Mouse (Mus musculus) midbrain, embryonic 11.5 days (tissue): ENCODE data around the gene Vwa7. TPM values are rescaled to one million over a fixed set of nuclear protein-coding genes. Genes with fewer than 3 reads are reported as not detected.
"Not testable (repeated sequence)": the region's sequence is repeated elsewhere in the genome, so short reads cannot be mapped to it uniquely, and the experiment has no call there.

Experiments
- ATAC-seq: fragments of 200-750 bp; cut with Nextera tagmentation; 2 replicates; pipeline ENCODE4 v1.8.0; 2017; ENCODE audit warnings: moderate TSS enrichment, moderate library complexity; ENCODE audit not compliant: low FRiP score
- DNase-seq: peaks from one replicate; pipeline ENCODE4 v3.0.0; 2015; ENCODE audit warnings: low spot score; ENCODE audit errors: missing footprints
- H3K27ac ChIP-seq: fragments of 300-500 bp; sonication (generic); 2 replicates; pipeline ENCODE4 v1.5.1; 2014; ENCODE audit warnings: low read depth, low read length
- H3K27me3 ChIP-seq: fragments of 300-500 bp; sonication (generic); 2 replicates; pipeline ENCODE4 v1.6.1; 2014; ENCODE audit warnings: mild to moderate bottlenecking, low read length, moderate library complexity, mixed read lengths; ENCODE audit not compliant: control insufficient read depth, insufficient read depth
- H3K36me3 ChIP-seq: fragments of 300-500 bp; sonication (generic); 2 replicates; pipeline ENCODE4 v1.6.1; 2014; ENCODE audit warnings: mild to moderate bottlenecking, low read length, moderate library complexity, mixed read lengths; ENCODE audit not compliant: control insufficient read depth, insufficient read depth
- H3K4me1 ChIP-seq: fragments of 300-500 bp; sonication (generic); 2 replicates; pipeline ENCODE4 v1.6.1; 2014; ENCODE audit warnings: low read length; ENCODE audit not compliant: control insufficient read depth, insufficient read depth
- H3K4me2 ChIP-seq: fragments of 300-500 bp; sonication (generic); 2 replicates; pipeline ENCODE4 v1.6.1; 2014; ENCODE audit warnings: mild to moderate bottlenecking, moderate library complexity
- H3K4me3 ChIP-seq: fragments of 300-500 bp; sonication (generic); 2 replicates; pipeline ENCODE4 v1.5.1; 2014; ENCODE audit warnings: low read depth, low read length
- H3K9ac ChIP-seq: fragments of 300-500 bp; sonication (generic); 2 replicates; pipeline ENCODE4 v1.6.1; 2014; ENCODE audit warnings: low read length
- H3K9me3 ChIP-seq: fragments of 300-500 bp; sonication (generic); 2 replicates; pipeline ENCODE4 v1.6.1; 2016; ENCODE audit warnings: low read length; ENCODE audit not compliant: control insufficient read depth
- WGBS: fragments of 180-500 bp; shearing (Covaris S2); extraction: QIAGEN DNeasy Blood & Tissue Kit; methylation state at CpG from one replicate; pipeline ENCODE4 v1.1.7; 2014; 5-methylcytosine and 5-hydroxymethylcytosine counted together
- polyA plus RNA-seq: library from polyadenylated mRNA; unstranded; fragments of >200 nt; fragmentation: Nextera tagmentation; extraction: Ambion mirVana; gene quantifications from 2 replicates; pipeline ENCODE4 v1.2.1, GENCODE M21; 2014

Vwa7 gene
- 0.07 TPM in 1 of 2 replicates, not detected in the other for polyA plus RNA-seq

GRCm38 (mm10) chr17:35016376-35016775 is at the start of gene Vwa7:
Gene Vwa7, plus strand, starts transcription at chr17:35016579.
- H3K4me3 ChIP-seq, result no peak within 1 kb of the TSS
- no peaks in the 10 kb centered on the region for H3K27me3 ChIP-seq
- DNase-seq (no peak), ATAC-seq (no peak; the same call in 1 of the 2 replicates)
- H3K9ac ChIP-seq, result no peak within 1 kb of the TSS
- H3K9me3 ChIP-seq, result no peaks in the 10 kb centered on the region
- no peak within 1 kb of the TSS for H3K4me2 ChIP-seq
- H3K27ac ChIP-seq, result no peak within 1 kb of the TSS
- H3K4me1 ChIP-seq, result peaks cover 1% of the 10 kb centered on the region
- WGBS, result 85% methylated on average over 12 of the region's 12 CpGs
- H3K36me3 ChIP-seq, result peaks cover 36% of the 10 kb centered on the region

GRCm38 (mm10) chr17:34969822-34970221 is 46.6 kb upstream of the Vwa7 start, which contains the start of gene Gm20481:
Gene Gm20481, plus strand, starts transcription at chr17:34969912.
- not testable (repeated sequence) for H3K4me1 ChIP-seq, H3K9ac ChIP-seq, H3K9me3 ChIP-seq, H3K4me2 ChIP-seq, H3K4me3 ChIP-seq, DNase-seq, H3K36me3 ChIP-seq, ATAC-seq, H3K27ac ChIP-seq
- peaks cover 20% of the 10 kb centered on the region for H3K27me3 ChIP-seq
- 70% methylated on average over 6 of the region's 11 CpGs for WGBS

GRCm38 (mm10) chr17:34970850-34971249 is 45.5 kb upstream of the Vwa7 start:
- H3K27me3 ChIP-seq, result peaks cover 20% of the 10 kb centered on the region
- not testable (repeated sequence) for H3K9me3 ChIP-seq, ATAC-seq, H3K4me1 ChIP-seq, DNase-seq, H3K4me2 ChIP-seq, H3K4me3 ChIP-seq, H3K9ac ChIP-seq, H3K27ac ChIP-seq, H3K36me3 ChIP-seq
- WGBS, result 26% methylated on average over 24 of the region's 37 CpGs

GRCm38 (mm10) chr17:34971694-34972068 is 44.7 kb upstream of the Vwa7 start:
- H3K4me1 ChIP-seq, H3K9ac ChIP-seq: not testable (repeated sequence)
- peak overlapping the region; percentile 18; the same call in 1 of the 2 replicates for H3K4me3 ChIP-seq

GRCm38 (mm10) chr17:34972069-34972749 is 44.2 kb upstream of the Vwa7 start, which contains the start of the genes Hspa1a and Hspa1l:
Gene Hspa1a, minus strand, starts transcription at chr17:34972156.
Gene Hspa1l, plus strand, starts transcription at chr17:34972703.
- H3K4me1 ChIP-seq, H3K27ac ChIP-seq, H3K9me3 ChIP-seq, H3K36me3 ChIP-seq: not testable (repeated sequence)
- H3K4me2 ChIP-seq, result peak within 1 kb of the TSS; percentile 44
- DNase-seq (peak; percentile 96), ATAC-seq (peak; percentile 96)
- H3K27me3 ChIP-seq, result peaks cover 20% of the 10 kb centered on the region
- H3K9ac ChIP-seq, result peak within 1 kb of the TSS; percentile 2; the same call in 1 of the 2 replicates
- under 1% methylated on average over 25 of the region's 33 CpGs for WGBS
- H3K4me3 ChIP-seq, result peak within 1 kb of the TSS; percentile 18

More at GRCm38 (mm10) chr17:34971694-34972068, 44.7 kb upstream of the Vwa7 start:
- DNase-seq, H3K9me3 ChIP-seq, H3K36me3 ChIP-seq, H3K27ac ChIP-seq: not testable (repeated sequence)
- peak overlapping the region; percentile 44 for H3K4me2 ChIP-seq
- WGBS, result 0% methylated on average over 15 of the region's 43 CpGs
- peaks cover 20% of the 10 kb centered on the region for H3K27me3 ChIP-seq
- peak; percentile 70 for ATAC-seq

GRCm38 (mm10) chr17:34975581-34976492 is 40.5 kb upstream of the Vwa7 start:
- Histone ChIP-seq H3K9ac (no peak overlapping the region), H3K27me3 (no peaks in the 10 kb centered on the region), H3K27ac (no peak overlapping the region), H3K4me1 (peaks cover 5% of the 10 kb centered on the region), H3K36me3 (no peaks in the 10 kb centered on the region), H3K4me2 (no peak overlapping the region), H3K4me3 (no peak overlapping the region), H3K9me3 (no peaks in the 10 kb centered on the region)
- ATAC-seq, result no peak
- 78% methylated on average over 3 of the region's 3 CpGs for WGBS
- DNase-seq, result no peak

- WGBS, result 95% methylated on average over 20 of the region's 20 CpGs
- Histone ChIP-seq H3K27ac (no peak overlapping the region), H3K9ac (no peak overlapping the region), H3K9me3 (no peaks in the 10 kb centered on the region), H3K36me3 (no peaks in the 10 kb centered on the region), H3K4me1 (peaks cover 10% of the 10 kb centered on the region), H3K4me3 (no peak overlapping the region), H3K27me3 (no peaks in the 10 kb centered on the region), H3K4me2 (no peak overlapping the region)
- DNase-seq (no peak), ATAC-seq (no peak)
Observed at GRCm38 (mm10) chr17:34977000-34977399, 39.4 kb upstream of the Vwa7 start.

GRCm38 (mm10) chr17:34978239-34978638 is 38.1 kb upstream of the Vwa7 start:
- Histone ChIP-seq H3K4me1 (peaks cover 15% of the 10 kb centered on the region), H3K27ac (no peak overlapping the region), H3K27me3 (no peaks in the 10 kb centered on the region), H3K4me2 (no peak overlapping the region), H3K9me3 (no peaks in the 10 kb centered on the region), H3K4me3 (no peak overlapping the region), H3K36me3 (no peaks in the 10 kb centered on the region), H3K9ac (no peak overlapping the region)
- 88% methylated on average over 27 of the region's 27 CpGs for WGBS
- ATAC-seq (no peak), DNase-seq (no peak)

GRCm38 (mm10) chr17:34979631-34980030 is 36.7 kb upstream of the Vwa7 start:
- no peaks in the 10 kb centered on the region for H3K9me3 ChIP-seq
- no peaks in the 10 kb centered on the region for H3K36me3 ChIP-seq
- H3K27ac ChIP-seq, result no peak overlapping the region
- DNase-seq, result no peak
- H3K4me2 ChIP-seq, result no peak overlapping the region
- no peak overlapping the region for H3K4me3 ChIP-seq
- H3K4me1 ChIP-seq, result peaks cover 15% of the 10 kb centered on the region
- H3K27me3 ChIP-seq, result no peaks in the 10 kb centered on the region
- 94% methylated on average over 4 of the region's 4 CpGs for WGBS
- ATAC-seq, result no peak
- no peak overlapping the region for H3K9ac ChIP-seq
